Mouse (Mus musculus) thymus, postnatal 10 days (tissue): ENCODE results near the gene Fam72a.

ENCODE experiments used
- DNase-seq, 2 experiments: peaks; one replicate each; pipeline ENCODE4 v3.0.0; 2021; ENCODE audit warnings: low spot score in 2 of 2

Gene Fam72a

DNA sequence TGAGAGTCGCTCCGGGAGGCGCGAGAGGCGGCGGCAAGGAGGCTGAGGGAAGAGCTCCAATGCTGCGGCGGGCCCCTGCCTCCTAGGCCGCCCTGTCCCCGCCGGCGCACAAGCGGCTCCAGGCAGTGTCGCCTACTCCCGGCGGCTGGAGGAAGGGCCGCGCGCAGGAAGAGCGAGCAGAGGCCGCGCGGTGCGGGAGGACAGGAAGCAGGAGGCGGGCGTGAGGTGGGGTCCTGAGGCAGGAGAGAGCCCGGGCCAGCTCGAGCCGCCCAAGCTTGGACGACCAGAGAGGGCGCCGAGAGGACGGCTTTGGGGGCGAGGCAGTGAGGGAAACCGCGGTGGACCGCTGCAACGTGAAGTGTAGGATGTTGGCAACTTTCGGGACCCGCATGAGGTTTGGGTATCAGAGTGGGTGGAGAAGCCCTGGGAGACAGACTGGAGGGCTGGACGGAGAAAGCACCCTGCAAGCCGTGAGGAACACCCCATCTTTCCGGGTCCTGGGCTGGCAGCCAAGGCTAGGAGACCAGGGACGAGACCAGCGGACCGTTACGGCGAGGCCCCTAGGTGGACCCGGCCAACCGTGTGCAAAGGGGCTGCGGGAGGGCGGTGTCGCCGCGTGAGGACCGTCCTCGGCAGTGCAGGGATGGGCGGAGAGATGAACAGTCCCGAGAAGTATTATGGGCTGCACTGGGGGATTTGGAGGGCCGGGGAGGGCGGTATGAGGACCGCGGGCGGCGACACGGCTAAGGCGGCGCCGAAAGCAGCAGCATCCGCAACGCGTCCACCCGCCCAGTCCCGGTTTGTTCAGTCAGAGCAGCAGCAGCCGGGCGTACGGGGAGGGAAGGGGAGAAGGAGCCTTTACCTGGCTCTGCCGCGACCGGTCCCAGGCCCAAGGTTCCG lies 1.1 kb upstream of the Fam72a start:
- peak; percentile 52 to 76 for DNase-seq

DNA sequence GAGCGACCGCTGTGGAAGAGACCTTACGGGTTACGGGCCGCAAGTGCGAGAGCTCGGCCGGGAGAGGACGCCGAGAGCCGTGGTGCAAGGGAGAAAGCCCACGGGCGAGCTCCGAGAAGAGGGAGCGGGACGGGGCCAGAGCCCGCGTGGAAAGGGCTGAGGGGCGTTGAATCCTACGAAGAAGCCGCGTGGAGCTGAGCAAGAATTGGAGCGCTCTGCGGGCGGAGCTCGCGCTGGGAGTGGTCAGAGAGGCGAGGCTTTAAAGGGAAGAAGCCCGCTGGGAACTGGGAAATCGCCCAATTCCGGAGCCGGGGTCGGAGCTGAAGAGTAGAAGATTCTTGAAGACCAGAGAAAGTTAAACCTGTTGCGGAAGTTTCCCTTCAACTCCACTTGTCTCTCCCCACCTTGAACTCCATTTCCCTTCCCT lies 391 bp downstream of the Fam72a start:
- no peak for DNase-seq

DNA sequence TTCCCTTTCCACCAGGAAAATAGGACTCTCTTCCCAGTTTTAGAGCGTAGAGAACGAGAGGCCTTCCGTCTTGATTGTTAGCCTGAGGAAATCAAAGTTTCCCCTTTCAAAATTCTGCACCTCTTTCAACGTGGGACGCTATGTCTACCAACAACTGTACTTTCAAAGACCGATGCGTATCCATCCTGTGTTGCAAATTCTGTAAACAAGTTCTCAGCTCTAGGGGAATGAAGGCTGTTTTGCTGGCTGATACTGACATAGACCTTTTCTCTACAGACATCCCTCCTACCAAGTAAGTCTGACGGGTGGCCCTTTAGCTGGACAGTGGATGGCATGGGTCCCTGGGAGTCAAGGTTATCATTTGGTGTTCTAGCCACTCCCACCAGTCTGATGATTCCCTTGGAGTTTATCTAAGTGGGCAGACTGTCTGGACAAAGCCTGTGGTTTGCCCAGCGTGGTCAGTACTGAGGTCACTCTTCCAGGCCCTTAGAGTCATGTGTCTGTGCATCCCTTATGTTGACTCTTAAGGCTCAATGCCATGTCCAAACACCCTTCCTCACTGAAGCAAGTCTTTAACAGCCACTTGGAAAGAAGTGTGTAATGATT lies 961 bp downstream of the Fam72a start:
- no peak for DNase-seq

DNA sequence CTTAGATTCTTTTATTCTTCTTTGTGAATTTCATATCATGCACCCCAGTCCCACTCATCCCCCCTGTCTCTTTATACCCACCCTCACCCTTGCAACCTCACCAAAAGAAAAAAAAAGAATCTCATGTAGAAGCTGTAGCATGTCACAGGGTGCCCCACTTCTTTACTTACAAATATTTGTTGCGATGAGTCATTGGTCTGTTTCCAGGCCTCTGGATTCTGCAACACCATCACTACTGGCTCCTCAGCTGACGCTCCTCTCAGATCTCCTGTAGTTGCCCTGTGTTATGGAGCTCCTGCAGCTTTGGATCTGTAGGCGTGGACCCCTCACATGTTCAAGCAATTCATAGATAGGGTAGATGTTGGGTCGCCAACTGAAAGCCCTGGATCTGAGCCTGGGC lies 12.1 kb downstream of the Fam72a start:
- no peak for DNase-seq

DNA sequence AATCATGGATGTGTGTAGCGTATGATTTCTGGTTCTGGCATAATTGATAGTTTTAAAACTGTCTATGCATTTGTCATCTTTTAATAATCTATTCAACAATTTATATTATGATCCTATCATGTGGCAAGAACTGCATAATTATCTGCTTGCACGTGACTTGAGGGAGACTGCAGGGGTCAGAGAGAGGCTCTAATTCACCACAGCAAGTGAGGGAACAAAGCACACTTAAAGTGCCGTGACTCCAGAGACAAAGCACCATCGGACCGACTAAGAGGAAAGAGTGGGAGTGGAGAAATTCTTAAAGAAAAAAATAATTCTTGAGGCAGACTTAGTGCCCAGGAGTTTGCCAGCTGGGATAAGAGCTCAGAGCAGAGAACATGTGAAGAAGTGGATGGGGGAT lies 13.1 kb downstream of the Fam72a start:
- no peak for DNase-seq

DNA sequence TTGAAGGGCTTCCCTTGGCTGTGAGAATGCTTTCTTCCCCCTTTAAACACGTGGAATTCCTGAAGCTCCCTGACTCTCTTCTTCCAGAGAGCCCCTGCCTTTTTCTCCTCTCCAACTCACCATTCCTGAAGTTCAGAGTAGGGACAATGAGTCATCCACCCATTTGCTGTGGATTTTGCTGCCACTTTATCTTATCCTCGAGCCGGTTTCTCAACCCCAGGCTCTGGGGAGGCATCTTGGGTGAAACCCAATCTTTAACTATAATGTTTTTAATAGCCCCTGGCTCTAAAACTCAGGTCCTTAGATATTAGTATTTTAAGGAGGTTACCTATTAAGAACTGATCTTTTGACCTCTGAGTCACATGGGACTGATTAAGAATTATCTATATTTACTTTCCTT lies 13.7 kb downstream of the Fam72a start:
- DNase-seq, result no peak

DNA sequence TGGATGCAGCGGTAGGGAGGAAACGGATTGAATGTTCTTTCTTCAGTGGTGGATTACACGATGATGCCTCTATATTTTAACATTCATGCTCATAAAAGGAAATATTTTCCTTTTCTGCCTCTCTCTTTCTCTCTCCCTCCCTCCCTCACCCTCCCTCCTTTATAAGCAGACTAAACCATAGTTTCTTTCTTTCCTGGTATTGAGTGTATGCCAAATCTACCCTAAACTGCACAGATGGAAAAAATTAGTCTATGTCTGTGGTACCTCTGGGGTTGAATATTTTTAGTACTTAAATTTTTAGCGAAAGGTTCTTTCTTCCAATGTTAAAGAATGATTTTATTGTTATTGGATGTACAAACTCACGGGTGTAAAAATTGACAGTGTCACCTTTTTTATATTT lies 14.2 kb downstream of the Fam72a start:
- DNase-seq, result no peak

DNA sequence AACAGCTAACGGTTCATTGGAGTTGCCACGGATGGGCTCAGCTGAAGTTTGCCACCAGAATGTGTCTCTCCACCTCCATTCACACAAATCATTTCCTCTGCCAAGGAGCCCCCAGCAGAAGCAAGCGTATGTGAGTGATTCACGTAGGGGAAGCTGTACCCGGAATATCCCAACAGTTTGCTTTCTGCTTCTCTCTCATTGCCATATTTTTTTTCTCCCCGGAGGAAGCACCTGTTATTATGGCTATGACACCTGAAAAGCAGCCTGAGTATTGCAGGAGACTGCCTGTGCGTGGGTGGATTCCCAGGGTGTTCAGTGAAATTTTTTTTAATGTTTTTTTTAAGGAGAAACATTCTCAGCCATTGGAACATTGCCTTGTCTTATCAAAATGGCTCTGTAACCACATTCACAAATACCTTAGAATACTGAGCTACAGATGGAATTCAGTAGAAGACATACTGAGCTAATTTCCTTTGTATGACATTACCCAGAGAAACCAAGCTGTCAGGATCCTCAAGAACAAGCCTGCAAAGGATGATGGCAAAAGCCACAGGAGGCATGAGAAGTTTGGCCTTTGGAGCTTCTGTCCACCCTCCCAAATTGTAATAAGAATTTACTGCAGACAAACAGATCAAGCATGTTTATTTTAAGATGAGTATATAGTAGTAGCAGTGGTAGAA lies 16.3 kb downstream of the Fam72a start:
- DNase-seq, result no peak

DNA sequence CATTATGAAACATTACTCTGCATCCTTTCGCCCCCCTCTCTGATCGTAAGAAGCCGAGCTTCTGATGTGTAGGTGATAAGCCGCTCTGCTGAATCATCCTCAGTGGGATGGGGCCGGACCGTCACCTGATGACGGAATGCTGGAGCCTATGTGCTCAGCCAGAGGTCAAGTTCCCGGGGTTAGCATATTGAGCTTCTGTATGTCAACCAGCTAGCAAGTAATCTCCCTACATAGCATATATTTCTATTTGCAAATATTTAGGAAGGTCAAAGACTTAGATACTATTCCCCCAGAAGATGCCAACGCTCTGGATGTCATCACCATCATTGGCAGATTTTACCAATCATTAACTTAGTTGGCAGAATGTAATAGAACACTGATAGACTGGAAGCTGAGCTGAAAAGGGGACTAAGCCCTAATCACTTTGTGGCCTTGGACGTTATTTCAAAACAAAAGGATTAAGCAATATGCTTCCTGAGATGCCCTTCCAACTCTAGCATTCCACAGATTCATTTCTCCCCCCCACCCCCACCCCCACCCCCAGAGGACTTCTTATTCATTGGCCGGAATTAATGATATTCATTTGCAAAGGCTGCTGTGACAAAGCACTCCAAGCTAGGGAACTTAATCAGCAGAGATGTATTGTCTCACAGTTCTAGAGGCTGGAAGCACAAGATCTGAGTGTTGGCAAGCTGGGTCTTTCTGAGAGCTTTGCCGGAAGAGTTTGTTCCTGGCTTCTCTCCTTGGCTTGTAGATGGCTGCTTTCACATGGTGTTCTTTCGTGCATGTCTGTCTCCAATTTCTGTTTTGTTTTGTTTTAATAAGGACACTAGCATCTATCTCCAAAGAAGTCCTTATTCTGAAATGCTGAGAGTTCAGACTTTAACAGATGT lies 19.3 kb downstream of the Fam72a start:
- DNase-seq, result no peak

DNA sequence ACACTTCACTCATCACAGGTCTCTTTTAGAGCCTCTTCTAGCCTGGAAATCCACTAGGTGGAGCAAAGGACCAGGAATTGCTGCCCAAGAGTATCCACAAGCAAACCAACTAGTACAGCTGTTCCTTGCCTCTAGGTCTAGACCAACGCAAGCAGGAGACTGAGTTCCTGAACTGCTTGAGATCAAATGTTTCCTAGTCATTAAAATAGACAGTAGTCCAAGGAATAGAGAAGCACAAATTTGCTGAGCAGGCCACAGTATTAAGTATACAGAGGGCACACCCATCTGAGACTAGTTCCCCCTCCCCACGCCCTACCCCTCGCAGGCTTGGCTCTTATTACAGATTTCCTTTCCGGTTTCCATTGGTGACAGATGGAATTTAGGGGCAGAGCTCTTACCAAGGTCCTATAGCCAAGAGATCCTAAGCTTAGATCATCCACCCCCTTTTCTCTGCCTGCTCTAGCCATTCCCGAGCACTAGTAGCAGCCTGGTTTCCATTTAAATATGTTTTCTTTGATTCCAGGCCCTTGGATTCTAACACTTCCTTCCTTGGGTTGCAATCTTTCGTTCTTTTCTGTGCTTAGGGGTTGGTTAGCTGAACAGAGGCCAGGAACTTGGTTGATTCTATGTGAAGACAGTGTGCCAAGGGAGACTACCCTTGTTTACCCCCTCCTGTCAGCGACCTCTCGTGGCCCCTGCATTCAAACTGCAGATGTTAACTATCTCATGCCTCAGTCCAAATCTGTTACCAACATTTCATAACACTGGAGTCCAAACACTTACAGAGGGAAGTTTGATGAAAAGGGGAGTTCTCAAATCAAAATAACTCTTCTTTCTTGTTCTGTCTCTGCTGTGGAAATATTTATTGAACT lies 21.0 kb downstream of the Fam72a start:
- DNase-seq, result no peak

DNA sequence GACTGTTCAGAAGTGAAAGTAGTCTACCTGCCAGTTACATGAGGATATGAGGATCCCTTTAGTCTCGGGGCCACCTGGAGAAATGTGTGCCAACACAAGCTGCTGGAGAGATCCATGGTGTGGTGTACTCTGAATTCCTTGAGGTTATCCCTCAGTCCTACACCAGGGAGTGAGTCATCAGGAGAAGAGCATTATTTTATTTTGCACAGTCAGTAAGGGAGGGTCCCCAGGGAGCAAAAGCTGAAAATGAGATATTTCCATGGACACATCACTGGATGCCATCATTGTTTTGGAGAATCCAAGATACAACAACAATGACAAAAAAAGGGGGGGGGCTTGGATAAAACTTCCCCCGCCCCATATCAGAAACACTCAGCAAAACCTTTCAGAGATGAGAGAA lies 24.3 kb downstream of the Fam72a start:
- DNase-seq, result no peak

DNA sequence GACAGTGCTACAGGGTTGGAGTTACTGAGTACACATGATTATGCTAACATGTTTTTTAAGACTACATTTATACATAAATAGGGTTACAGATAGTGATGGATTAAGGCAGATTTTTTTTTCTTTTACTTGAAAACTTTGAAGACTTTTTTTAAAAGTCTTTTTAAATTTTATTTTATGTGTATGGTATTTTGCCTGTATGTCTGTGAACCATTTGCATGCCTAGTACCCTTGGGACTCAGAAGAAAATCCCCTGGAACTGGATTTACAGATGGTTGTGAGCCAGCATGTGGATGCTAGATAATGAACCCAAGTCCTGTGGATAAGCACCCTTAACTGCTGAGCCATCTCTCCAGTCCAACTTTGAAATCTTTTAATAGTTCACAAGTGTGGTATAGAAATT lies 25.7 kb downstream of the Fam72a start:
- no peak for DNase-seq

DNA sequence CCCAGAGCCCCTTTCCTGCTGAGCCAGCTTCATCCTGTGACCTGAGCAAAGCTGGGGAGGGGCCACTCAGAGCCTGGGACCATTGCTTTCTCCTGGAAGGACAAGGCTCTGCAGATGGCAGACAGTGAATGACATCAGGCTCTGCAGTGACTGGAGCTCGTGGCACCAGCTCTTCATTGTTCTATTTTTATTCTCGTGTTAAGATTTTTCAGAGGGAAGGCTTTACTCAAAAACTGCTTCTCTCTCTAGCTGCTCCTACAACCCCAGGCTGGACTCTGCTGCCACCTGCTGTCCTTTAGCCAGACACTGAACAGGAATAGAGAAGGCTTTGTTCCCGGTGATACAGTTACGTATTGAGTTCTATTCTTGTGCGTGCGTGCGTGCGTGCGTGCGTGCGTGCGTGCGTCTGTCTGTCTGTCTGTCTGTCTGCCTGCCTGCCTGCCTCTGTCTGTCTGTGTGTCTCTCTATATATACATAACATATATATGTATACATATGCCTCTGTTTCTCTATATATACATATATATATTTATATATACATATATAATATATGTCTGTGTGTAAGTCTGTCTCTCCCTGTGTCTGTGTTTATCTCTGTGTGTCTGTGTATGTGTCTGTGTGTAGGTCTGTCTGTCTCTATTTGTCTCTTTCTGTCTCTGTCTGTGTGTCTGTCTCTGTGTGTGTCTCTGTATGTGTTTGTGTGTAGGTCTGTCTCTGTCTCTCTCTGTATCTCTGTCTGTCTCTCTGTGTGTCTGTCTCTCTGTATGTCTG lies 27.5 kb downstream of the Fam72a start:
- DNase-seq, result peak; percentile 59 to 83

DNA sequence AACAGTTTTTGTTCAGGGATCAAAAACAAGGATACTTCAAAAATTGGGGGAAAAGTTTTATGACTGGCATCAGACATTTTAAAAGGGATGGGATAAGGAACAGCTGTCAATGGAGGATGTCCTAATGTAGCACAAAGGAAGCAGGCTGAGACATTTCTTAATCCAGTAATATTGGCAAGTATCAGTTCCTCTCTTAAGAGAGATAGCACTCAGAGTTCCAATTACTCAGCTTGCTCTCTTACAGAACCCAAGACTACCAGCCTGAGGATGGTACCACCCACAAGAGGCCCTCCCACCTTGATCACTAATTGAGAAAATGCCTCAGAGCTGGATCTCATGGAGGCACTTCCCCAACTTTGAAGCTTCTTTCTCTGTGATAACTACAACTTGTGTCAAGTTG lies 32.8 kb downstream of the Fam72a start:
- DNase-seq, result no peak

DNA sequence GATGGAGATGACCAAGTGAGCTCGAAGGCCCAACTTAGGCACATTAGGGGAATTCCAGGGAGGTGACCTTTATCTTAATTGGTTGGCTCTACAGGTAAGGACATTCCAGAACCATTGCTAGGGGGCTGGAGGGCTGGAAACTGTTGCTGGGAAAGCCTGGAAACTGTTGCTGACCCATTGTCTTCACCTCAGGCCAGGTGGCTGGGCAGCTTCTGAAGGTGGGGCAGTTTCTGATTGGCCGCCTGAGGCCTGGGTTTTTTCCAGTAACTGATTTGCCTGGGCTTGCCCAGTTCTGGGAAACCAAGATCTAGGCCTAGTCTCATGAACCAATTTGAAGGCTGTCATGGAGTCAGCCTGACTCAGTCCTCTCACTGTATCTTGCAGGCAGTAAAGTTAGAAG lies 34.4 kb downstream of the Fam72a start:
- DNase-seq, result no peak

DNA sequence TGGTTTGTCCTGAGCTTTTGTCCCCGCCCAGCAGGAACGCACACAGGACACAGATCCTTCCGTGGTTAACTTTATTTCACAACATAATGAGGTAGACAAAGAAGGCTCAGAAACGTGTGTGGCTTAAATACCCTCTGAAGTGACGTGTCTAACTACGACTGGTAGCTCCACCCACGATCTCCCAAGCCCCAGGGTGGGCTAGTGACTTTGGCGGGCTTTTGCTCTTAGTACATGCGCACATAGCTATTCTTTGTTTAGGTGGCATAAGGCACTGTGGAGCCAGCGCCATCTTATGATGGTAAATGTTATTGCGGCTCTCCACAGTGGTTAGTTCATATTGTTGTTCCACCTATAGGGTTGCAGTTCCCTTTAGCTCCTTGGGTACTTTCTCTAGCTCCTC lies 38.4 kb downstream of the Fam72a start:
- peak; percentile 60 to 63 for DNase-seq

DNA sequence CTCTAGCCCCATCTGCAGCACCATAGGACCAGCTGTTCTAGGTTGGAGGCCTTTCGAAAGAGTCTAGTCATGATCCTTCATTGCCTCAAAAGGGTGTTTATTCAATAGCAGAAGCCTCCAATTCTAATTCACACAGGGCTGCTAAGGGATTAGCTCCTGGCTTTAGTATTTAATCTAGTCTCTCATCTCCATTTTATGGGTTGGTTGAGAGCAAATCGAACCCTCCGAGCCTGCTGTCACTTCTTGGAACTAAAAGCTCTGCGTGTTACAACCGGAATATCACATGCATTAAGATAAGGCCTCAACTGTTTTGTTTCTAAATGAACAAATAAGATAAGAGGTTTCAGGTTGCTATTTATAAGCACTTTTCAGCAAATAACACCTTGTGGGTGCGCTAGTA lies 42.0 kb downstream of the Fam72a start:
- DNase-seq, result no peak

DNA sequence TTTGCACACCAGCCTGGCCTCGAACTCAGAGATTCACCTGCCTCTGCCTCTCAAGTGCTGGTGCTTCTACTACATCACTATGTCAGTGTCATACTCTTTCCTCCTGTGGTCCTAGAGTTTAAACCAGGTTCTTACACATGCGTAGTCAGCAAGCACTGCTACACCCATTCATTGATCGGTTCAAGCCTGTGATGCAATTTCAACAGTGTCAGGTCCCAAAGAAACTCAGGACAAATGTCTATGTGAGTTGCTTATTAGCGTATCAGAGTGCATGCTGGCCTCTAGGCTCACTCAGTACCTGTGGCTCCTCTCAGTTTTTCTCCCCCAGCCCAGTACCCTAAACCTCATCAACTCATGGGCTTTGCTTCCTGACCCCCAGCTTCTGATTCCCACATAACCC lies 42.7 kb downstream of the Fam72a start:
- DNase-seq, result no peak

DNA sequence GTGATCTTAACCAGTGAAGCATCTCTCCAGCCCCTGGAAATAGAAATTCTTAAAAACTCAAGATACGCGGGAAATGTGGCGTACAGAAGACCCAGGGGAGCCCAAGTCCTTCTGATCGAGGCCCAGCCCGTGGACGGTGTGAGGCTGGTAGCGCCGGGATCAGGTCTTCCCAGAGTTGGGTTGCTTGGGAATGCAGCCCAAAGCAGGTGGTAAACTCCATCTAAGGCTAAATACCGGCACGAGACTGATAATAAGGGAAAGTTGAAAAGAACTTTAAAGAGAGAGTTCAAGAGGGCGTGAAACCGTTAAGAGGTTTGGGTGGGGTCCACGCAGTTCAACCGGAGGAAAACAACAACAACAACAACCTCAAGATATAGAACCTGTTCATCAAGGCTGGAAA lies 46.0 kb downstream of the Fam72a start:
- DNase-seq, result peak; percentile 11 to 32
